Mouse (Mus musculus) MEL (cell line): ENCODE results near the gene Pgap3. TPM values are rescaled to one million over a fixed set of nuclear protein-coding genes. Genes with fewer than 3 reads are reported as not detected.

ENCODE experiments used
- DNase-seq: peaks from one replicate; pipeline ENCODE4 v3.0.0; 2011; ENCODE audit warnings: low read depth, low spot score
- H3K27ac ChIP-seq: 2 replicates; pipeline ENCODE4 v1.5.1; 2012; ENCODE audit warnings: low read depth, mild to moderate bottlenecking, control low read depth, low read length, moderate library complexity; ENCODE audit not compliant: control insufficient read depth
- H3K27me3 ChIP-seq, 2 experiments: fragments of 150-350 bp in 1 of 2; sonication (generic) in 1 of 2; 2 replicates each; pipeline ENCODE4 v1.6.1; 2012; ENCODE audit warnings: low read length in 2 of 2, mild to moderate bottlenecking in 2 of 2, improper control_type of control experiment in 1 of 2, moderate library complexity in 1 of 2; ENCODE audit not compliant: insufficient read depth in 2 of 2, control insufficient read depth in 1 of 2
- H3K36me3 ChIP-seq, 2 experiments: 2 replicates each; pipeline ENCODE4 v1.6.1; 2012 to 2014; ENCODE audit warnings: low read length in 2 of 2, improper control_type of control experiment in 1 of 2, inconsistent platforms in 1 of 2, mild to moderate bottlenecking in 1 of 2; ENCODE audit not compliant: insufficient read depth in 2 of 2, control insufficient read depth in 1 of 2
- H3K4me1 ChIP-seq, 2 experiments: fragments of 150-350 bp in 1 of 2; sonication (generic) in 1 of 2; 2 replicates each; pipeline ENCODE4 v1.6.1; 2012; ENCODE audit warnings: low read length in 2 of 2, improper control_type of control experiment in 1 of 2, mild to moderate bottlenecking in 1 of 2; ENCODE audit not compliant: insufficient read depth in 2 of 2, control insufficient read depth in 1 of 2
- H3K4me3 ChIP-seq, 2 experiments: fragments of 150-350 bp in 1 of 2; sonication (generic) in 1 of 2; 2 replicates each; pipeline ENCODE4 v1.5.1; 2012; ENCODE audit warnings: low read depth in 2 of 2, low read length in 2 of 2, mild to moderate bottlenecking in 2 of 2, moderate library complexity in 2 of 2, control low read depth in 1 of 2, improper control_type of control experiment in 1 of 2; ENCODE audit not compliant: control insufficient read depth in 1 of 2, insufficient read depth in 1 of 2
- H3K79me2 ChIP-seq: 2 replicates; pipeline ENCODE4 v1.6.1; 2012; ENCODE audit warnings: mild to moderate bottlenecking, low read length, moderate library complexity; ENCODE audit not compliant: control insufficient read depth, poor library complexity, insufficient read depth
- H3K9ac ChIP-seq: 2 replicates; pipeline ENCODE4 v1.6.1; 2012; ENCODE audit warnings: low read depth, mild to moderate bottlenecking, control low read depth, low read length, moderate library complexity; ENCODE audit not compliant: control insufficient read depth, poor library complexity, severe bottlenecking
- H3K9me3 ChIP-seq: fragments of 150-350 bp; sonication (generic); replicated peaks from 2 replicates; pipeline ENCODE4 v1.6.1; 2012; ENCODE audit warnings: mild to moderate bottlenecking, low read length, improper control_type of control experiment, moderate library complexity; ENCODE audit not compliant: insufficient read depth
- ELF1 ChIP-seq: IDR thresholded peaks from 2 replicates; pipeline ENCODE4 v1.6.1; 2014; ENCODE audit warnings: low read depth, mild to moderate bottlenecking, inconsistent platforms, low read length, improper control_type of control experiment, moderate library complexity
- EP300 ChIP-seq, 2 experiments: IDR thresholded peaks; 2 replicates each; pipeline ENCODE4 v1.6.1; 2011; ENCODE audit warnings: improper control_type of control experiment in 2 of 2, low read length in 2 of 2, low read depth in 1 of 2, mild to moderate bottlenecking in 1 of 2
- GATA1 ChIP-seq: IDR thresholded peaks from 2 replicates; pipeline ENCODE4 v1.6.1; 2011; ENCODE audit warnings: low read depth, low read length, improper control_type of control experiment
- JUND ChIP-seq: IDR thresholded peaks from 2 replicates; pipeline ENCODE4 v1.6.1; 2011; ENCODE audit warnings: low read depth, mild to moderate bottlenecking, improper control_type of control experiment, low read length
- KAT2A ChIP-seq: conservative IDR thresholded peaks from 2 replicates; pipeline ENCODE4 v1.6.1; 2012; ENCODE audit warnings: low read depth, low read length, improper control_type of control experiment, inconsistent platforms
- MAFK ChIP-seq: IDR thresholded peaks from 2 replicates; pipeline ENCODE4 v1.6.1; 2011; ENCODE audit warnings: low read depth, mild to moderate bottlenecking, low read length, improper control_type of control experiment, borderline replicate concordance
- MAX ChIP-seq: IDR thresholded peaks from 2 replicates; pipeline ENCODE4 v1.6.1; 2011; ENCODE audit warnings: low read length, improper control_type of control experiment
- MAZ ChIP-seq: IDR thresholded peaks from 2 replicates; pipeline ENCODE4 v1.6.1; 2012; ENCODE audit warnings: low read depth, mild to moderate bottlenecking, inconsistent platforms, low read length, improper control_type of control experiment
- MEF2A ChIP-seq: IDR thresholded peaks from 2 replicates; pipeline ENCODE4 v1.6.1; 2014; ENCODE audit warnings: low read depth, mild to moderate bottlenecking, inconsistent platforms, low read length, improper control_type of control experiment; ENCODE audit not compliant: poor library complexity, insufficient replicate concordance, severe bottlenecking; ENCODE audit errors: extremely low read depth
- MYB ChIP-seq: IDR thresholded peaks from 2 replicates; pipeline ENCODE4 v1.6.1; 2011; ENCODE audit warnings: mild to moderate bottlenecking, low read depth, low read length, improper control_type of control experiment
- POLR2AphosphoS5 ChIP-seq: IDR thresholded peaks from 2 replicates; pipeline ENCODE4 v1.6.1; 2012; ENCODE audit warnings: low read depth, borderline replicate concordance, mild to moderate bottlenecking, inconsistent platforms, low read length, moderate library complexity, mixed read lengths
- RAD21 ChIP-seq: IDR thresholded peaks from 2 replicates; pipeline ENCODE4 v1.6.1; 2011; ENCODE audit warnings: mild to moderate bottlenecking, low read depth, low read length, improper control_type of control experiment
- SIN3A ChIP-seq: IDR thresholded peaks from 2 replicates; pipeline ENCODE4 v1.6.1; 2012; ENCODE audit warnings: low read length, improper control_type of control experiment, inconsistent platforms
- TBP ChIP-seq: IDR thresholded peaks from 2 replicates; pipeline ENCODE4 v1.8.0; 2011; ENCODE audit warnings: low read depth, low read length, improper control_type of control experiment
- TCF12 ChIP-seq: IDR thresholded peaks from 2 replicates; pipeline ENCODE4 v1.6.1; 2014; ENCODE audit warnings: low read depth, mild to moderate bottlenecking, inconsistent platforms, low read length, improper control_type of control experiment, moderate library complexity
- USF1 ChIP-seq: IDR thresholded peaks from 2 replicates; pipeline ENCODE4 v1.6.1; 2014; ENCODE audit warnings: low read depth, mild to moderate bottlenecking, inconsistent platforms, low read length, improper control_type of control experiment, moderate library complexity
- ZKSCAN1 ChIP-seq: IDR thresholded peaks from 2 replicates; pipeline ENCODE4 v1.6.1; 2012; ENCODE audit warnings: low read depth, mild to moderate bottlenecking, inconsistent platforms, low read length, improper control_type of control experiment, moderate library complexity
- ZMIZ1 ChIP-seq: IDR thresholded peaks from 2 replicates; pipeline ENCODE4 v1.6.1; 2012; ENCODE audit warnings: low read depth, mild to moderate bottlenecking, inconsistent platforms, low read length, improper control_type of control experiment, moderate library complexity
- polyA plus RNA-seq, 2 experiments: library from polyadenylated mRNA; stranded (reverse) in 1 of 2; unstranded in 1 of 2; fragments of >175 nt in 1 of 2; fragments of >200 nt in 1 of 2; gene quantifications; 2 replicates each; pipeline versions ENCODE4 v1.2.1 to v1.2.4; 2012; ENCODE audit warnings: low replicate concordance in 2 of 2, low read depth in 1 of 2; ENCODE audit not compliant: insufficient read length in 2 of 2, insufficient read depth in 1 of 2, missing spikeins in 1 of 2
- total RNA-seq: library from RNA; depleted of rRNA; stranded (reverse); fragments of 300-350 nt; gene quantifications from 2 replicates; pipeline ENCODE4 v1.2.3, GENCODE M21; 2012

The Pgap3 gene
- total and polyA plus RNA-seq, 3 experiments, result 7.4 to 8.4 TPM; not detected in 1

GRCm38 (mm10) chr11:98369337-98369736, 31.0 kb downstream of the Pgap3 start:
- no peaks in the 10 kb centered on the region; a peak in 1 of 4 replicates for H3K36me3 ChIP-seq

GRCm38 (mm10) chr11:98367863-98368186, 32.5 kb downstream of the Pgap3 start:
- Histone ChIP-seq H3K27me3 (no peaks in the 10 kb centered on the region), H3K27ac (no peak overlapping the region), H3K4me1 (no peaks in the 10 kb centered on the region), H3K79me2 (peaks cover 2% of the 10 kb centered on the region), H3K9ac (no peak overlapping the region), H3K4me3 (no peak overlapping the region), H3K9me3 (no peaks in the 10 kb centered on the region), H3K36me3 (no peaks in the 10 kb centered on the region)
- TF ChIP-seq RAD21, result no peak
- TF ChIP-seq MAZ, result no peak
- TF ChIP-seq MAX, result no peak
- TF ChIP-seq KAT2A, result no peak
- TF ChIP-seq TBP, result no peak
- TF ChIP-seq ZMIZ1, result no peak
- no peak for TF ChIP-seq MYB
- TF ChIP-seq SIN3A, result no peak
- TF ChIP-seq ZKSCAN1, result no peak
- TF ChIP-seq TCF12, result no peak
- TF ChIP-seq GATA1, result no peak
- no peak for TF ChIP-seq EP300 (IDR thresholded peaks at IDR 0.05; ENCODE audit: low read depth in 1 of 2, low read length in 2 of 2)
- no peak for TF ChIP-seq JUND
- no peak for TF ChIP-seq MAFK
- DNase-seq, result no peak

More at GRCm38 (mm10) chr11:98369337-98369736, 31.0 kb downstream of the Pgap3 start:
- no peaks in the 10 kb centered on the region for H3K4me1 ChIP-seq
- H3K4me3 ChIP-seq, result no peak overlapping the region
- H3K27ac ChIP-seq, result no peak overlapping the region
- no peak for DNase-seq
- H3K79me2 ChIP-seq, result no peaks in the 10 kb centered on the region; the same call in 1 of the 2 replicates
- TF ChIP-seq POLR2AphosphoS5 (no peak), MEF2A (no peak), ELF1 (no peak), USF1 (no peak), TBP (no peak)
- H3K9me3 ChIP-seq, result no peaks in the 10 kb centered on the region
- no peak overlapping the region for H3K9ac ChIP-seq
- no peaks in the 10 kb centered on the region for H3K27me3 ChIP-seq
